Mouse (Mus musculus): ENCODE measurements around the gene Col4a6. TPM values are rescaled to one million over a fixed set of nuclear protein-coding genes. Genes with fewer than 3 reads are reported as not detected.

The Col4a6 gene
- total and polyA plus RNA-seq, 3 experiments, result 1.4 to 2.5 (median 2.0) TPM

GRCm38 (mm10) chrX:141447936-141448335 lies 25.9 kb downstream of the Col4a6 start:
- Histone ChIP-seq H3K27ac (no peak overlapping the region), H3K9ac (ENCODE audit: low read depth, low read length) (no peak overlapping the region), H3K36me3 (ENCODE audit: control insufficient read depth, insufficient read depth, low read length) (no peaks in the 10 kb centered on the region), H3K27me3 (ENCODE audit: control insufficient read depth, insufficient read depth, low read length) (no peaks in the 10 kb centered on the region), H3K79me2 (replicated peaks; ENCODE audit: control insufficient read depth, insufficient read depth, low read length) (no peaks in the 10 kb centered on the region), H3K4me1 (ENCODE audit: control insufficient read depth, insufficient read depth, low read length) (no peaks in the 10 kb centered on the region), H3K4me3 (no peak overlapping the region)
- TF ChIP-seq CTCF (IDR thresholded peaks at IDR 0.05), result no peak
- TF ChIP-seq EP300 (IDR thresholded peaks at IDR 0.05; ENCODE audit: insufficient read depth, low read depth, low read length), result no peak
- TF ChIP-seq POLR2A (IDR thresholded peaks at IDR 0.05; ENCODE audit: insufficient read depth, low read depth, low read length), result no peak
- intact Hi-C loops (cut with DNase I), result no loop called here
- DNase-seq, result no peak
- 84% methylated on average over 1 of the region's 1 CpGs for WGBS

DNA sequence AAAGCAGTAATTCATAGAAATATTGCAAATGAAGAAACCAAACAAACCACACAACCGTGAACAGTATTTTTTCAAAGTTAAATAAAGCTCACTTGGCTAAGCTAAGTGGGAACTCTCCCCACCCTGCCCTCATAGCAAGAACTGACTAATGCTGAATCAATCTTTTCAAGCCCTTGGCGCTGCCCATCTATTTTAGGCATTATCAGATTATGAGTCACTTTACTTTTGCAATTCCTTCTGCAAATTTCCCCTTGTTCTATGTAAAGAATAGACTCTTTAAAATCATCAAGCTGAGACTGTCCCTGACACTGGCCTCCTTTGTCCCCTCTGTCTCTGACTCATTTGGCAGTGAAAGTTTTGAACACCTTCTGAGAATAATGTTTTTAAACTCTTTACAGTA lies 34.5 kb downstream of the Col4a6 start:
- H3K79me2 ChIP-seq (replicated peaks; ENCODE audit: control insufficient read depth, insufficient read depth, low read length), result no peaks in the 10 kb centered on the region
- no peaks in the 10 kb centered on the region for H3K36me3 ChIP-seq (ENCODE audit: control insufficient read depth, insufficient read depth, low read length)
- WGBS, result 44% methylated on average over 2 of the region's 2 CpGs
- no peak for TF ChIP-seq CTCF (IDR thresholded peaks at IDR 0.05)
- no peak for TF ChIP-seq POLR2A (IDR thresholded peaks at IDR 0.05; ENCODE audit: insufficient read depth, low read depth, low read length)
- TF ChIP-seq EP300 (IDR thresholded peaks at IDR 0.05; ENCODE audit: insufficient read depth, low read depth, low read length), result no peak
- H3K9ac ChIP-seq (ENCODE audit: low read depth, low read length), result no peak overlapping the region
- H3K27me3 ChIP-seq (ENCODE audit: control insufficient read depth, insufficient read depth, low read length), result no peaks in the 10 kb centered on the region
- no peak for DNase-seq
- H3K27ac ChIP-seq, result no peak overlapping the region
- no peaks in the 10 kb centered on the region for H3K4me1 ChIP-seq (ENCODE audit: control insufficient read depth, insufficient read depth, low read length)
- no peak overlapping the region for H3K4me3 ChIP-seq
- intact Hi-C loops (cut with DNase I), result no loop called here

GRCm38 (mm10) chrX:141436780-141437179 lies 37.1 kb downstream of the Col4a6 start:
- H3K79me2 ChIP-seq (replicated peaks; ENCODE audit: control insufficient read depth, insufficient read depth, low read length), result no peaks in the 10 kb centered on the region
- H3K4me1 ChIP-seq (ENCODE audit: control insufficient read depth, insufficient read depth, low read length), result no peaks in the 10 kb centered on the region
- H3K27ac ChIP-seq, result no peak overlapping the region
- no peaks in the 10 kb centered on the region for H3K27me3 ChIP-seq (ENCODE audit: control insufficient read depth, insufficient read depth, low read length)
- H3K4me3 ChIP-seq, result no peak overlapping the region
- H3K36me3 ChIP-seq (ENCODE audit: control insufficient read depth, insufficient read depth, low read length), result no peaks in the 10 kb centered on the region
- no peak overlapping the region for H3K9ac ChIP-seq (ENCODE audit: low read depth, low read length)
- intact Hi-C loops (cut with DNase I), result no loop called here
- DNase-seq, result no peak
- WGBS, result 84% methylated on average over 6 of the region's 6 CpGs
- no peak for TF ChIP-seq EP300 (IDR thresholded peaks at IDR 0.05; ENCODE audit: insufficient read depth, low read depth, low read length)
- no peak for TF ChIP-seq POLR2A (IDR thresholded peaks at IDR 0.05; ENCODE audit: insufficient read depth, low read depth, low read length)
- no peak for TF ChIP-seq CTCF (IDR thresholded peaks at IDR 0.05)

DNA sequence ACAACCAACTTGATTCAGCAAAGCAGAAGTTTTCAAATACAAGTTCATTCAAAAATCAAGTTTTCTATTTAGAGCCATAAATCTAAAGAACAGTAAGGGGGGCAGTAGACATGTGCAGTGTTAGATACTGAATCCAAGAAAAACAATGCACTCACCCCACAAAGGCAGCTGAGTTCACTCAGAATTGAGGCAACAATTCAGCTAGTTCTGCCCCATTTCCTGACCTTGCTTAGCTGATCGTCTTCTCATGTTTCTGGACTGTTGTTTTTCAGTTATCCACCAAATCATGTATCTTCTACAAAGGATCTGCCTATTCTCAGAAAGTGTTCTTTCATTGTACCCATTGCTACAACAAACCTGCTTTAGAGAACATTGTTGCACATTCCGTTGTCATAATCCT lies 58.6 kb downstream of the Col4a6 start:
- 59% methylated on average over 2 of the region's 2 CpGs for WGBS
- DNase-seq, result no peak

GRCm38 (mm10) chrX:141396243-141396642 lies 77.6 kb downstream of the Col4a6 start:
- no peaks in the 10 kb centered on the region for H3K79me2 ChIP-seq (replicated peaks; ENCODE audit: control insufficient read depth, insufficient read depth, low read length)
- no peaks in the 10 kb centered on the region for H3K4me1 ChIP-seq (ENCODE audit: control insufficient read depth, insufficient read depth, low read length)
- TF ChIP-seq EP300 (IDR thresholded peaks at IDR 0.05; ENCODE audit: insufficient read depth, low read depth, low read length) (no peak), CTCF (IDR thresholded peaks at IDR 0.05) (no peak), POLR2A (IDR thresholded peaks at IDR 0.05; ENCODE audit: insufficient read depth, low read depth, low read length) (no peak)
- intact Hi-C loops (cut with DNase I), result no loop called here
- no peak for DNase-seq
- WGBS, result 59% methylated on average over 3 of the region's 3 CpGs
- no peaks in the 10 kb centered on the region for H3K27me3 ChIP-seq (ENCODE audit: control insufficient read depth, insufficient read depth, low read length)
- H3K27ac ChIP-seq, result no peak overlapping the region
- H3K4me3 ChIP-seq, result no peak overlapping the region
- H3K9ac ChIP-seq (ENCODE audit: low read depth, low read length), result no peak overlapping the region
- H3K36me3 ChIP-seq (ENCODE audit: control insufficient read depth, insufficient read depth, low read length), result no peaks in the 10 kb centered on the region

More for the DNA sequence above, 58.6 kb downstream of the Col4a6 start:
- Histone ChIP-seq H3K79me2 (replicated peaks; ENCODE audit: control insufficient read depth, insufficient read depth, low read length) (no peaks in the 10 kb centered on the region), H3K4me3 (no peak overlapping the region), H3K27ac (no peak overlapping the region), H3K4me1 (ENCODE audit: control insufficient read depth, insufficient read depth, low read length) (no peaks in the 10 kb centered on the region), H3K27me3 (ENCODE audit: control insufficient read depth, insufficient read depth, low read length) (no peaks in the 10 kb centered on the region), H3K36me3 (ENCODE audit: control insufficient read depth, insufficient read depth, low read length) (no peaks in the 10 kb centered on the region), H3K9ac (ENCODE audit: low read depth, low read length) (no peak overlapping the region)
- TF ChIP-seq POLR2A (IDR thresholded peaks at IDR 0.05; ENCODE audit: insufficient read depth, low read depth, low read length) (no peak), EP300 (IDR thresholded peaks at IDR 0.05; ENCODE audit: insufficient read depth, low read depth, low read length) (no peak), CTCF (IDR thresholded peaks at IDR 0.05) (no peak)
- intact Hi-C loops (cut with DNase I), result no loop called here

DNA sequence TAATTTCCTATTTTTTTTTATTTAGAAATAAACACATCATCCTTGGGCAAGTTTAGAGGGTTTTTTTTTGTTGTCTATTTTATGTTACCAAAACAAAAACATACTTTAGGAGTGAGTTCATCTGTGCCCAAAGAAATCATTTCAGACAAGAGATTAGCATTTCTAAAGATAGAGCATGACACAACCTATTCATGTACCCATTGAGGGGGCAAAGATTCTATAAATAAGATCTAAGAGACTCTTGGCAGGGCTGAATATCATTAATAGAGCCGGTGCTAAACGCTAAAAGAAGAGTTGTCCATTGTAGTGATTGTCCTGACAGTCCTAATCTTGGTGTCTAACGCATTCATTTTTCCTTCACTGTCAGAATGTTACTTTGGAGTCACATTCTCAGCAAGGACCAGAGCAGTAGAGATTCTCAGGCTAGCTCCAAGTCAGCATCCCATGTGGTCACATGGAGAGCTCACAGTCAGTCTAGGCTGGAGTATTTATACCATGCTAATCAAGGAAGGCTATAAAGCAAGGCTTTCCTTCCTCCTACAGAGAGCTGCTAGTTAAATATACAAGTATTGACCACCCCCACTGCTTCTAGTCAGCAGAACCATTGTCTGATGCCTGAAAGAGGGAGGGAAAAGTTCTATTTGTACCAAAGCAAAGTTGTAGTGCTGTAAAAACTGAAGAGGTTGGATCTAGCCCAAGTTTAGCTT lies 88.3 kb downstream of the Col4a6 start:
- H3K9ac ChIP-seq (ENCODE audit: low read depth, low read length), result no peak overlapping the region
- H3K27ac ChIP-seq, result peak overlapping the region; percentile 41; the same call in 1 of the 2 replicates
- intact Hi-C loops (cut with DNase I), result loop anchor here (10.0 kb wide), 1 partner anchor 151 kb away; no protein-coding TSS in a partner anchor
- H3K27me3 ChIP-seq (ENCODE audit: control insufficient read depth, insufficient read depth, low read length), result no peaks in the 10 kb centered on the region
- DNase-seq, result peak in 1 of 2 experiments; percentile 1
- no peaks in the 10 kb centered on the region for H3K36me3 ChIP-seq (ENCODE audit: control insufficient read depth, insufficient read depth, low read length)
- no peaks in the 10 kb centered on the region for H3K79me2 ChIP-seq (replicated peaks; ENCODE audit: control insufficient read depth, insufficient read depth, low read length)
- no peaks in the 10 kb centered on the region; the same call in 1 of the 2 replicates for H3K4me1 ChIP-seq (ENCODE audit: control insufficient read depth, insufficient read depth, low read length)
- WGBS, result 55% methylated on average over 3 of the region's 3 CpGs
- no peak overlapping the region for H3K4me3 ChIP-seq
- TF ChIP-seq EP300 (IDR thresholded peaks at IDR 0.05; ENCODE audit: insufficient read depth, low read depth, low read length), result no peak
- no peak for TF ChIP-seq CTCF (IDR thresholded peaks at IDR 0.05)
- no peak for TF ChIP-seq POLR2A (IDR thresholded peaks at IDR 0.05; ENCODE audit: insufficient read depth, low read depth, low read length)

Data from heart, adult 2 months (tissue).